Mouse (Mus musculus) MEL-GATA-1-ER (cell line): Measurements from ENCODE around the gene Pde10a.

Experiments used
- DNase-seq: peaks from one replicate; pipeline ENCODE4 v3.0.0-alpha.2; 2012; ENCODE audit warnings: low read depth; ENCODE audit errors: extremely low read depth

The Pde10a gene

DNA sequence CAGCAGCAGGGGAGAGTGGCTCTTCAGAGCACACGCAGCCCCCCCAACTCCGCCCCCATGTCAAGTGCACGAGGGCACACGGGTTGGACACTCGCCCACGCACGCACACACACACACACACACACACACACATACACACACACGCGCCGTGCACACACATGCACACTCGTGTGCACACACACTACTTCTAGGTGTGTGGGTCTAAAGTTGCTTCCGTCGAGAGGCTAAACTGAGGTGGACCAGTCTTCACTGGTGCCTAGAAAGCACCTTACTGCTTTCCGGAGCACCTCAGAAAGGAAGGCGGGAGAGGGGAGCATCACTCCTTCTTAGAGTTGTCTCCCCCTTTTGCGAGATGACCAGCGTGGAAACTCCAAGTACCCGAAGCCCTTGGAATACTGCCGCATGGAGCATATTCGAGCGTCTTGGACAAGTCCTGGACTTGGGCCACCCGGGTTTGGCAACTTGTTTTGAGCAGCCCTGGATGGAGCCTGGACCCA lies at the start of gene Pde10a:
Gene Pde10a, plus strand, starts transcription at position 148 of the 497 bp plus-strand sequence.
- DNase-seq, result no peak

DNA sequence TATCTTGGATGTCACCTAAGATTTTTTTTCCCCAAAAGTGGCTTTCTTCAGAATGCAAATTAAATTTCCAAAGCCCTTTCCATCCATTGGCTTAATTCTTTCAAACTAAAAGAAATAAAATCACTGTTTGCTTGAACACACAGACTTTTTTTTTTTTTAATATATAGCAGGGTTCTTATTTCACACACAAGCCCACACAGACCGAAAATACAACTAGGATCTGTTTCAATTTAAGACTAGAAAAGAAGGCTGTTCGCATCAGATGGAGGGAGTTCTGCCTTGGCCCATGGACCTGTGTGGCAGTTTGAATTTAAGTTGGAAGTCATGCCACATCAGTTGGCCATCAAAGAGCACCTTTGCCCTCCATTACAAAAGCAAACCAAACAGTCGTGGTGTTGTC lies 46.6 kb upstream of the Pde10a start:
- DNase-seq, result no peak

DNA sequence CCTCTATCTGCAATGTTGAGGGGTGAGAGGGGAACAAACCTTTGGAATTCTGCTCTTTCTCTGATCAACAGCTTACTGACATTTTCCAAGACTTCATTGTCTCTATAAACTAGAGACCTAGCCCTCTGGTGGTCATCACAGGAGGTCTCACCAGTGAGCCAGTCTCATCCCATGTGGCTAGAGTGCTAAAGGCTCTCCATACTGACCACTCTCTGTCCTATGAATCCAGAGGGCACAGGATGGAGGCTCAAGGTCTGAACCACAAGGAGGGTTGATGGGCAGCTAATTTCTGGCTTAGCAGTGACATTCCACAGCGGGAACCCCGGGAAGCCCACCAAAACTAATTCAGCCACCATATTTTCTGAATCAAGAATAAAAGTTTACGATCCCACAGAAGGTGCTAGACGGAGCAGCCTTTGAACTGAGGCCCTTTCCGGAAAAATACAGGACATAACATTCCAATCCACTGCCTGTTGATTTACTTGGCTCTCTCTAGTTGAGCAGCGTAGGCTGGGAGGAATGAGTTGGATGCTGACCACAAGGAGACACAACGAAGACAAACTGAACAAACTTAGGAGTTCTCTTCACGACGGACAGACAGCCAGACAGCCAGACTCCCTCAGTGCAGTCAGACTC lies 45.6 kb upstream of the Pde10a start:
- DNase-seq, result no peak

DNA sequence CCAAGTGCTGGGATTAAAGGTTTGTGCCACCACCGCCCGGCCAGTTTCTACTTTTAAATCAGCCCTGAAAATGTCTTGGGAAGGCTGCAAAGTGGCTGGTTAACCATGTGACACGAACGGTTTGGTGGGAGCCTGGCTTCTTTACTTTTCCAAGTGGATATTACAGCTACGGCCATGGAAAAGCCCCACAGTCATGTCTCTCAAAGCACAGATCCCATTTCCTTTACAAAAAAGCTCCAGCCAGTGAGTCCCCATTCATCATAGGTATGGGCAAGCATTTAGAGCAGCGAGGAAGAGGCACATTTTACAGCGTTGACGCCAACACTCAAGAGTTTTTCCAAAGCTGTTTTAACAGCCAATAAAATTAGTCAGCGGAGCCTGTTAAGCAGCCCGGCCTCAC lies 43.4 kb upstream of the Pde10a start:
- no peak for DNase-seq

DNA sequence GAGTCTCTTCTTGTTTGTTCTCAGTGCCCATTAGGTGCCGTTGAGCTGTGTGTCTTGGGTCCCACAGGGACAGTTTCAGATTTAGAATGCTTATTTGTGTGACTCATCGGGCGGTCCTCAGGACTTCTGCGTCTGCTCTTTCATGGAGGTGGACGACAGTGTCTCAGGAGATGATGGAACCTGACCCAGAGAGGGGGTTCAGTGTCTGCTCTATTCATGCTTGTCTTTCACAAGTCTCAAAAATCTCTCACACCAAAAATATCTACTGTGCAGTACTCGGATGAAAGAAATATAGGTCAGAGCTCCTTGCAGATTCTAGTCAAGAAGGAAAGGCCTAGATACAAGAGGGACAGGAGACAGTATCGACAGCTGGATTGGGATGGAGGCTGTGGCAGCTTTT lies 42.3 kb upstream of the Pde10a start:
- no peak for DNase-seq

DNA sequence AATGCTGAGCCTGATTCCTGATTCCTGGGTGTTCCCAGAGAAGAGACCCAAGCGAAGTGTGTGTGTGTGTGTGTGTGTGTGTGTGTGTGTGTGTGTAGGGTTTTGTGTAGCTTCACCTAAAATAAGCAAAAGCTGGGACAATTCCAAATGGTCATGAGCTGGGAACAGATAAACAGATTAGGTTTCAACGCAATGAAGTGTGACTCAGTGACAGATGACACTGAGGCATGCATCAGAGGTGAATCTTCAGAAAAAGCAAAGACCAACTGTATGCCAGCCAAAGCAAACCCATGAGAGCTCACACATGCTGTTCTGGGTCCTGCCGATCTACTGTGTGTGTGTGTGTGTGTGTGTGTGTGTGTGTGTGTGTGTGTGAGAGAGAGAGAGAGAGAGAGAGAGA lies 40.9 kb upstream of the Pde10a start:
- DNase-seq, result no peak

DNA sequence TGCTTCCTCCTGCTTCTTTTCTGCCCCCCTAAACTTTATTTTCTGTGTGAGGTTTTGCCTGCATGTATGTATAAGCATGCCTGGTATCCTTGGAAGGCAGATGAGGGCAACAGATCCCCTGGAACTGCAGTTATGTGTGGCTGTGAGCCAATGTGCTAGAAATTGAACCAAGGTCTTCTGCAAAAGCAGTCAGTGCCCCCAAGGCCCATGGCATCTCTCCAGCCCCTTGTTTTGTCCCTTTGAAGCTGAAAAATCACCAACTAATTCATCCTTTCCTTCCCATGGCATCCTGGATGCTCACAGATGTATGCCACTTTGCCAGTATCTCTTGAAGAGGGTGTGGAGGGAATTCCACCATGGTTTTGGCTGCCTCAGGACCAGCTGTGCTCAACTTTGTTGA lies 40.0 kb upstream of the Pde10a start:
- DNase-seq, result no peak

DNA sequence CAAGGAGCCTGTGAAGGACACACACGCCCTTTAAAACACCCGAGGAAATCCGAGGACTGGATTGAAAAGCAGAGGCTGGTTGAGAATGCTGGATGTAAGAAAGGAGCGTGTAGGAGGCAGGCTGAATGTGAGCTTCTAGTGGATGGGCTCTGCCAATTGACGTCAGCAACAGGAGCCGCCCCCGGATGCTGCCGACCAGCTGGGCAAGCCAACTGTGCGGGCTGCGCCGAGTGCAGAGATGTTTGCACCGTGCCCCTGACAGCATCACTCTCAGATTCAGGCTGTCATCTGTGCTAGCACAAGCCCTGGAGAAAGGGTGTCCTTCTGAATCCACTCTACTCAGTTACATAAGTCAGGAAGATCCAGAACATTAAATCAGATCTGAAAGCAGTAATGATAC lies 37.3 kb upstream of the Pde10a start:
- no peak for DNase-seq

DNA sequence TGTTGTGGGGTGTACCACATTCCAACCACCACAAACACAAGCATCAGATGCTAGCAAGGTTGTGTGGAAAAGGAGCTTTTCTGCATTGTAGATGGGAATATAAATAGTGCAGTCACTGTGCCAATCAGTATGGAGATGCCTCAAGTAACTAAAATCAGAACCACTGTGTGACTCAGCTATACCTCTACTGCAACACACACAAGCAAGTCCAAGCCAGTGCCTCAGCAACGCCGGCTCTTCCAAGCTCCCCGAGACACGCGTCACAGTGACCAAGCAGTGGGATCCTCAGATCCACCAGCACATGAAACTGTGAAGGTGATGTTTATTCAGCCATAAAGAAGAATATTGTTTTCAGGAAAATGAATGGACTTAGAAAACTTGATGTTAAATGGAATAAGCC lies 34.2 kb upstream of the Pde10a start:
- no peak for DNase-seq

DNA sequence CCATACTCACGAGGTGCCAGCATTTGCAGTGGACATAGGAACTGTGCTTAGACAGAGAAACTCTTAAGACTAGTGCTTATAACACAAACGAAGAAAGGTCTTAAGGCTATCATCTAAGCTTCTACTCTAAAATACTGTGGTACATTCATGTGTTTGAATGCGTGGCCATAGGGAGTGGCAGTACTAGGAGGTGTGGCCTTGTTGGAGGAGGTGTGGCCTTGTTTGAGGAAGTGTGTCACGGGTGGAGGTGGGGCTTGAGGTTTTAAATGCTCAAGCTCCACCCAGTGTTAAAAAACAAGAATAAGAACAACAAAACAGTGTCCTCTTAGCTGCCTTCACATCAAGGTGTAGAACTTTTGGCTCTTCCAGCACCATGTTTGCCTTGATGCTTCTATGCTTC lies 31.7 kb upstream of the Pde10a start:
- DNase-seq, result no peak

DNA sequence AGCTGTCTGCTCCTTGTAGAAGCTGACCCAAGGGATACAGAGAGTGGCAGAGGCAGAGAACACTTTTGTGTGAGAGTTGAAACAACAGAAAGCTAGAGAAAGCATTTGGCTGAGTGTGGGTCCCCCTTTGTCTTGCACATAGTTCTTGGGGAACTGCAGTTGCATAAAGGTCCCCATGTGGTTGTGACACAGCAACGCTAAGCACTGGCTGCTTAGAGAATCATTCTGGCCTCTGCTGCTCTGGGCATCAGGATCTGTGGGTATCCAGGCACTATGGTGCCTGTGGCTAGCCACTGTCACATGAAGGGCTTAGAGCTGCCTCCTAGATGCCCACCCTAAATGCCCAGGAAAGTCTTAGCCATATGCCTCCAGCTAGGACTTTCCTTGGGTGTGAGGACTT lies 27.0 kb upstream of the Pde10a start:
- no peak for DNase-seq

DNA sequence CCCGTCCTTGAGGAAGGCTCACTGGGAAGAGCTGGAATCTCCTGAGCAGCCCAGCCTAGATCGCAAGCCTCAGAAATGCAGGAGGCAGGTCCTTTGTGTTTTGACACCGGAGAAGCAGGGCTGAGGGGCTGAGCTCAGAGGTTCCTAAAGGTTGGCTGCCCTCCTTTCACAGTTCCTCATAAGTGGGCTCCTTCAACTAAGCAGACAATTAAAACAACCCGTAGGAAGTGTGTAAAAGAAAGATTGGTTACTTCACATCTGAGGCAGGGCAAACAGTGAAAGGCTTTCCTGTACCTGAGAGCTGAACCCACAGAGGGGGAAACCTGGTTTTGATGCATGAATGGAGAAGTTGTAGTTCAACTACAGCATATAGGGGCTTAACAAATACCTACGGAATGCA lies 26.5 kb upstream of the Pde10a start:
- DNase-seq, result no peak

DNA sequence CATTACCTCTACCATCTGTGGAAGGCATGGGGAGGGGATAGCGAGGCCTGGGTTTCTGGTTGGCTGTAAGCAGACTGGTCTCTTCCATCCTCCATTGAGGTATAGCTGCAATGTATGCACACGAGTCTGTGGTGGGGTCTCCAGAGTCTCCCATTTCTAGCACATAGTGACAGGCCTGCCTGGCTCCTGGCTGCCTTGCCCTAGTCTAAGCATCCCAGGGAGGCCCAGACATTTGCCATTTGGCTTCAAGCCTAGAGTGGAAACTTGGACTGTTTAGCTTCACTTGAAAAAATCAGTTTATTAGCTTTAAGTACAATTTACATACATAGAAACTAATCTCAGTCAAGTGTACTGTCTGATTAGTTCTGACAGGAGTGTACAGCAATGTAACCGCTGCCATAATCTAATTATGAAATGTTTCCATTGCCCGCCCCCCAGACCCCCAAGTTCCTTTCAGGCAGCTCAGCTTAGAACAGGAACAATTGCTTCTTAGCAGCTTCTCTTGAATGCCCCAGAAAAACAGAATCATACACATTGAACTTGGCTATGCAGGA lies 25.5 kb upstream of the Pde10a start:
- no peak for DNase-seq

DNA sequence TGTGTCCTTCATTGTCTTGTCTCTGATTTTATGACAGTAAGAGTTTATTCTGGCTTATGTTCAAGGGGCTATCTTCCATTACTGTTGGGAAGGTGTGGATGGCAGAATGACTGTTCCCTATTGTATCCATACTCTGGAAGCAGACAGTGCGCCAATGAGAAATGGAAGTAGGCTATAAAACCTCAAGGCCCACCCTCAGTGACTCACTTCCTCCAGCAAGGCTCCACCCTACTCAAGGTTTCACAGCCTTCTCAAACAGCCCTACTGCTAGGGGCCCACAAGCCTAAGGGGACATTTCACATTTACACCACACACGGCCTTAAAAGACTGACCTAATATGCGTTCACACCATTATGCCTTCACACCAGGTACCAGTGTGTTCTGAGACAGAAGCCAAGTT lies 20.8 kb upstream of the Pde10a start:
- no peak for DNase-seq

DNA sequence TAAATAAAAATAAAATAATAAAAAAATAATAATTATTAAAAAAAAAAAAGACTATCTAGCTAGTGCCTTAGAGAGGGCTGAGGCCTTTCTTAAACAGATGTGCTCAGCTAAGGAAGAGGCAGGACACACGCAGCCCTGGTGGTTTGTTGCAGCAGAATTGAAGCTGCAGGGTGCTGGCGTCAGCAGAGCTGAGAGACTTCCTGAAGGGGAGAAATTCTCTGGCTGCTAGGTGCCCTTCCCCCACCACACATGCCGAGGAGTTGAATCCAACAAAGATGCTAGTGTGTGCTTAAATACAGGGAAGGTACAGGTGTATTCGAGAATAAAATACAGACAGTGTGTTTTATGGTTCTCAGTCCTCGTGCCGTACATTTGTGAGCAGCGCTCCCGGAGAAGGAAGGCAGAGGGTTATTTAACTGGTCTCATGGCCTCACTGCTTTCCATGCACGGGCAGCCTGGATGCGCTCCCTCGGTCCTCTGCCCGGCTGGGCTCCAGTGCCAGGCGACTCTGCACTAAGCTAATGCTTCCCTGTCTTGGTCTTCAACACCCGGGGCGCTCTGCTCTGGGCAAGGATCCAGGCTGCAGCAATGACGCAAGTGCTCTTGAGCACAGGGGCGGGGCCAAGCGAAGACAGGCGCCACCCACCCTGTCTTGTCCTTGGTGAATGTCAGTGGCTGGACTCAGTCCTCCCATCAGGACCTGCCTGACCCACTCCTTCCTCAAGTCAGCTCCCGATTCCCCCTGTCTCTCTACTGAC lies 19.3 kb upstream of the Pde10a start:
- DNase-seq, result peak; percentile 54

DNA sequence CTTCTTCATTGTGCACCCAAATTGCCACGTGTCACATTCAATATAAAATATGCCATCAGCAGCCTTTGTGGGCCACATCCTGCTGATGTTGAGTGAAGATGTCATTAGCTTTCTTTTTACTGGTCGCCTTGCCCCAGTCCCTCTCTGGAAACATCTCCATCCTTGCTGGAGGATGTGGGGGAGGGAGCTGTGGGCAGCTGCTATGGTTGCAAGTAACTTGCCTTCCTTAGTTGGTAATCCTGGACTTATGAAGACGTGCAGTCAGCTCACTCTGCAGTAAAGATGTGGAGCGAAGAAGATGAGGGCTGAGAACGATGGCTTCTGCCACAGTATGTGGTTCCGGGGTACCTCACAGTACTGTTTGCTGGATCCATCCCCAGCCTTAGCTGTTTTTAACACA lies 18.4 kb upstream of the Pde10a start:
- no peak for DNase-seq

DNA sequence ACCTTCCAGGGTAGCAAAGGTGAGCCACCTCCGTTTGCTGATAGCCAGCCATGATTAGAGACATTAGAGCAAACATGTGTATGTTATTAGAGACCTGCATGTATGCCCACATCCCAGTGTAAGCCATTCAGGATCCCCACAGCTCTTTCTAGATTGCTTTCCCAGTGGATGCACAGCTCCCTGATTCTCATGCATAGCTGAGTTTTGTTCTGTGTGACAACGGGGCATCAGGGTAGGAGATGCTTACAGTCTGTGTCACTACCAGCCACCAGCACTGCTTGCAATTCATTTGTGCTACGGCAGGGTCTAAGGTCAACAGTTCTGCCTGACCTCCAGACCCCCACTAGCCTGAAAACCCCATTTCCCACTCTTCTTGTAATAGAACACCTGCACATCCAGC lies 17.5 kb upstream of the Pde10a start:
- DNase-seq, result no peak

DNA sequence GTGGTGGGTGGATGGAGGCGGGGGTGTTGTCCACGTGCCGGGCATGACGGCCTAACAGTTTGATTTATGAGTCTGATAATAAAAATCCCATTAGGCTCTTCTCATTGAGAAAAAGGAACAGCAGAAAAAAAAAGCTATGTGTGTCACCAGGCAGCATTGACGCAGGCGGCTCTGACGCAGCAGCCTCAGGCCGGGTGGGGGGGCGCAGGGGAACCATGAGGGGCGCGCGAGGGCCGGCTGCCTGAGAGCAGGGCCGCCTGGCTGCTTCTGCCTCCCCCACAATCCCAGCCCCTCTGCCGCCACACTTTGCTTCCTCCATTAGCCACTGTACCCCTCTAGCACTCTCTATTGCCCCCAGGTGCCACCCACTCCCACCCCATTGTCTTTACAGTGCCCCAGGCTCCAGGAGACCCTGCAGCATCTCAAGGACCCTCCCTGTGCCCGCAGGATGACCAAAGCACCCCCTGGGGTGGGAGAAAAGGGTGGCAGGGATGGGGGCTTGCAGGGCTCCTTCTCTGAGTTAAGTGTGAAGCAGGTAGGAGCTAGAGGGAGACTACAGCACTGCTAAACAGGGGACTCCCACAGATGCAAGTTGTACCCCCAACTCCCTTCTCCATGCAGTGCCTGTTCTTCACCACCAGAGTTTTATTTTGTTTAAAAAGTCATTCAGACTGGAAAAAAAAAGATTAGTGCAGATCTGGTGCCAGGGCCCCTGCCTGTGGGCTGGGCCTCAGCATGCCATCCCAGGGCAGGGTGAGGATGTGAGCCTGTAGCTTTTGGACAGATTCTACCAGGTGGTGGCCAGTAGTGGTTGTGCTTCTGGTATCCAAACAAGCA lies 16.6 kb upstream of the Pde10a start:
- DNase-seq, result no peak

DNA sequence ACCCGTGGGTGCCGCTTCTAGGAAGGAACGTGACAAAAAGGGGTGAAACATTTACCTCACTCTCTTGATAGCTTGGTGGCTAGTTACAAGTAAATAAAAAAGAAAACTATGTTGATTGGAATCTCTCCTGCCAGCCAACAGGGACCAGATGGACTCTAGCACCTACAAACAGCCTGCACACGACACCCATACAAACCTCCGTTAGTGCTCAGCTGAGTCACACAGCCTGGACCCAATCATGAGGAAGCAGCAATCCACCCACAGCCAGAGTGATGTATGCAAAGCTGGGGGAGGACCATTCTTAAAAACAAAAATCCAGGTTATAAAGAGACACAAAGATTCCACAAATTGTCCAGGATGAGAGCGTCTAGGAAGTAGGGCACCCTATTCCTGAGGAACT lies 9.2 kb upstream of the Pde10a start:
- DNase-seq, result no peak

DNA sequence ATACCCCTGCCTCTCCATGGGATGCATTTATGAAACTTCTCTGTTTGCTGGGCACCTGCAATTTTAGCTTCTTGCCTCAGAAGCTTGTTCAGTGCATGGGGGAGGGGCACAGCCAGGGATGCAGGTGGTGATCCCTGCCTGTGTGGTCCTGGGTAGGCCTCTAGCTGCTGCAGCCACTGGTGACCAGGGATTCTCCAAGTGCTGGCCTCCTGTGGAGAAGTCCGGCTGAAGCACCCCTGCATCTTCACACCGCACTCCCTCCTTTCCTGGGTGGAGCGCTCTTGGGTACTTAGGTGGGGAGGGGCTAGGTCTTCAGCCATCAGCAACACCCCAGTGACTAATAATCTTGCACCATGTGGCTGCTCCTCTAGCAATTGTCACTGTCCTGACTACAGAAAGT lies 1.2 kb upstream of the Pde10a start:
- DNase-seq, result no peak

DNA sequence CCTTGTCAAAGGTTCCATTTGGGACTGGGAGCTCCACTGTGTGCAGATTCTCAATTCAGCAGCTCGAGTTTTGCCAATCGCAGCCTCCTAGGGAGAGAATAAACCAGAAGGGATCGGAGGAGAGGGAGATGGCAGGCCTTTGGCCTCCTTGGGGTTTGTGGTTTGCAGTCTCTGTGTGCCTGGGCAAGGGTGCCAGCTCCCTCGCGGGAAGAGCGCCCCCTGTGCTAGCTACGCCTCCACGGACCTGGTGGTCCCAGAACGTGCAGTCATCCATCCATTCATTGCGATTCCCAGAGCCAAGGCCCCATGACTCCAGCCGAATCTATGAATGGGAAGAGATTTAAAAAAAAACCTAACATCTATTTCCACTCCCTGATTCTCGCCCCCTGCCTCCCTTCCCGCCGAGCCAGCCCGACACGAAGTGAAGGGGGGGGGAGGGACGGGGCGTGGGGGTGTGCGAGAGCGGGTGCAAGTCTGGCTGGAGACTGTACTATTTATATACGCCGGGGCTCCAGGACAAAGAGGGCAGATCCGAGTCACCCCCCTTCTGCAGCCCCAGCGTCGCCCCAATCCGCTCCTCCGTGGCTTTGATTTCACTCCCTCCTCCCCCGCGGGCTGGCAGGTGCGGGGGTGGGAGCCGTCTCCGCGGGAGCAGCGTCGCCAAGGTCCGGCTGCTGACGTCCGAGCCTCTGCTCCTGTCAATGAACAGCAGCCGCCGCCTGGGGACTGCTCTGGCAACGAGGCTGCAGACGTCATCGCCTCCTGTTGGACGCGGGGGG lies 596 bp upstream of the Pde10a start:
- no peak for DNase-seq
